Mouse (Mus musculus) neutrophil, adult 5-6 weeks (primary cell): ENCODE data around the gene Sigirr. TPM values are rescaled to one million over a fixed set of nuclear protein-coding genes. Genes with fewer than 3 reads are reported as not detected.
A peak's percentile ranks its signal among the peaks of the same experiment; 100 is the strongest.

Experiments
- ATAC-seq: fragments of 151-379, 151-347 bp; 2 replicates; pipeline ENCODE4 v1.8.0; 2017; ENCODE audit warnings: mild to moderate bottlenecking, moderate TSS enrichment; ENCODE audit not compliant: insufficient number of reproducible peaks, poor library complexity, low FRiP score, severe bottlenecking; ENCODE audit errors: extremely low read depth
- total RNA-seq: library from RNA; stranded (forward); fragments of 200-1000 nt; gene quantifications from 2 replicates; pipeline ENCODE4 v1.2.3, GENCODE M21; 2017

Sigirr gene
- total RNA-seq, 1 experiment from 2014 or later, result 21.9 TPM

DNA sequence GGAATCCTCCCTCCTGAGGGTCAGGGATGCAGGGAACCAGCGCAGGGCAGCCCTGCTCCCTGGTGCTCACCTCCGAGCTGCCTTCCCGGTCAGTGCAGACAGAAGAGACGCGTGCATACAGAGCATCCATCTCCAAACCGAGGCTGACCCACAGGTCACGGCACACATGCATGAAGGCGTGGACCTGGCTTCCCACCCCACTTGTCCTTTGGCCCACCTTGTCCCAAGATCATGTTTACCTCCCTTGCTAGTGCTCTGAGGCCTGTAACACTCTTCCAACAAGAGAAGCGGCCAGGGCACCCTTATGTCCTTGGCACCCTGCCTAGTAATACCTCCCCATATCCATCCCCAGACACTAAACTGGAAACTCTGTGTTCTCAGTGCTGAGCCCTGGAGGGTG is 15.5 kb upstream of the Sigirr start:
- no peak for ATAC-seq

DNA sequence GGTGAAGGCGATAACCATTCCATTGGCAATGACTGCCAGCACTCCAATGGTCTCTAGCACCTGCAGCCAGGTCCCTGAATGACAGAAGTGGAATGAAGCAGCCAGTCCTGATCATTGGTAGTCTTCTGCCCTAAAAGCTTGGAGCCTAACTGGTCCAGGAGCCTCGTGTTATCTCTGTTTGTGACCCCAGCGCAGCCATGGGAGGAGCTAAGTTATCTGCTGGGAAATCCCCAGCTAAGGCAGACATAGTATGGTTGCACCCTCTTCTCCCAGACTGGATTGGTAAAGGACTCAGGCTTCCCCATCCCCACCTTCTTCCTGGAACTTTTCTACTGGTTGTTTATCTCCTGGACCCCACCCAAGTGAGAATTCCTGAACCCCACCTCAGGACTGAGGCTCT is 2.8 kb upstream of the Sigirr start:
- ATAC-seq, result no peak

DNA sequence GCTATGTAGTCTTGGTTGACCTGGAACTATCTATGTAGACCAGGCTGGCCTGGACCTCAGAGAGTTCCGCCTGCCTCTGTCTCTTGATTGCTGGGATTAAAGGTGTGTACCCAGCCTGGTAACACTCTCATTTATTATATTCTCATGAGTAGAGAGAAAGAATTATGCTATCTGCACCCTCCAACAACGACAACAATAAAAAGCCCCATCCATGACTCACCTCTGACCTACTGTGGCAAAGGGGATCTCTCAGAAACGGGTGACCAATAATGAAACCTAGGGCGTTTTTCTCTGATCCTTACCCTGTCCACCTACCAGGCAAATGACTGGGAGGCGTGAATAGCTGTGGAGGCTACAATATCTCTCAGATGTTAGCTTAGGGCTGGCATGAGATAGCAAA is 3.2 kb downstream of the Sigirr start:
- ATAC-seq, result no peak

DNA sequence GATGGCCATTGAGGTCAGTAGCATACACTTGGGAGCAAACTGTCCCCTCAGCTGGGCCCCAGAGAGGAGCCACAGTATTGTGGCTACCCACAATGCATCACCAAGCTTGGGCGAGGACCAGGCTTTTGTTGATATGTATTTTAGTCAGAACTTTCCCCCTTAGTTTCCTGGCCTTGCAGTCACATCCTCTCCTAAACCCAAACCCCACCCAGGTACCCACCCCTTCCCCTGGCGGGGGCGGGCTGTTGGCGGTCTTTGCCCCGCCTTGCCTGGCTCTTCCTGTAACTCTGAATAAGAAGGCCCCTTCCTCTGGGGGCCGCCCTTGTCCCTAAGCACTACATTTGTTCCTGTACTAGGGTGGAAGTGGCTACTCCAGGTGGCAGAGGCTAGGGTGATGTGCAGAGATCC is 3.7 kb downstream of the Sigirr start:
- ATAC-seq, result peak; percentile 72

DNA sequence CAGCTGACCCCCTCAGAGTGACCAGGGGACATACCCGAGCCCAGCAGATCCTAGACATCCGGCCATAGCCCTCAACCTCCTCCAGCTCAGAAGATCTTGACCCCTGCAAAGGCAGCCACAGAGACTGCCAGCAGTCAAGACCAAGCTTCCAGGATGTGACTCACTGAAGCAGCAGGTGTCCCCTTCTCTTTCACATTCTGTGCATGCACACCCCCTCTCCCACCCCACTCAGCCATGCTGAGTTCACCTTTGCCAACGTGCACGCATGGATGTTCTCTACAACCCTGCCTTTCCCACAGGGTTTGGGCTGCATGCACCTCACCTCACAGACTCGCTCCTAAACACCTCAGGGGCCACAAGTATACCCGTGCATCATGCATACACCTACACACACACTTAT is 4.4 kb downstream of the Sigirr start:
- ATAC-seq, result no peak

DNA sequence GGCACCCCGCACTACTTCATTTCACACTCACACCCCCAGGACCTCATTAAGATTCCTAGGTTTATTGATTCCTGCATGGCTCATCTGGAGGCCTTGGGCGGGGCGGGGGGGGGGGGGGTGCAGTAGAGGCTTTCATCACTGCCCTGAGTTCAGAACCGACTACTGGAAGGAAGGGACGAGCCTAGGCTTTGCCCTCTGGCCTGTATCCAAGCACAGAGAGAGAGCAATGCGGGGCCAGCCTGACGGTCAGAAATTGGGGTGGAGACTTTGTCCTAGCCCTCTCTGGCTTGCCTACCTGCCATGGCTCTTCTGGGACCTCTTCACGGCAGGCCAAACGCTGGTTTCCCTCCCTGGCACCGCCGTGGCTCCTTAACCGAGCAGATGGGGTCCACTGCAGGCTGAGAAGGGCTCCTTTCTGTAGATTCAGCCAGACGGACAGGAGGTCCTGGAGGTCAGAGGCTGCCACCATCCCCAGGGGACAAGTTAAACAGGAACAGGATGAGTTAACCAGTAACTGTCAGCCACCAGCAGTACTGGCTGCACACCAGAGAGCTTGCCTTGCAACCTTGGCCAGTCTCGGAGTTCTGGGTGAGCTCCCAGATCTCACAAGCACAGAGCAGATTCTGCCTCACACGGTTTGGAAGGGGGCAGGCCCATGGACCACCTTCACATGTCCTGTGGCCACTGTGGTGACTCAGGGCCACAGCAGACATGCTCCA is 5.7 kb downstream of the Sigirr start:
- no peak for ATAC-seq

DNA sequence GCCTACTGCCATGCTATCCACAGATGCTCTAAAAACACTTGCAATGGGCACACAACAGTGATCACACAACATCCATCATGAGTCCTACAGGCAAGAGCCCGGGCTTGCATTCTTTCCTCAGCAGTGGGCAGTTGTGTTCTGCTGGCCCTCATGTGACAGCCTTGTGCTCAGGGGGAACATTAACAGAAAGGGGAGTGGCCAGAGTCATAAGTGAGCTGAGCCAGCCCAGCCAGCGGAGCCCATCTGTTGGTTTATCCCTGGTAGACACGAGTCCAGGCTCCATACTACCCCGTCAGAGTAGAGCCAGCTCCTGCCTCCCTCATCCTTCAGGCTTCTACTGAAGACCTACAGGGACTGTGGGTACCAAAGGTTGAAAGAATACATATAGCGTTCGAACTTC is 6.4 kb downstream of the Sigirr start:
- no peak for ATAC-seq

DNA sequence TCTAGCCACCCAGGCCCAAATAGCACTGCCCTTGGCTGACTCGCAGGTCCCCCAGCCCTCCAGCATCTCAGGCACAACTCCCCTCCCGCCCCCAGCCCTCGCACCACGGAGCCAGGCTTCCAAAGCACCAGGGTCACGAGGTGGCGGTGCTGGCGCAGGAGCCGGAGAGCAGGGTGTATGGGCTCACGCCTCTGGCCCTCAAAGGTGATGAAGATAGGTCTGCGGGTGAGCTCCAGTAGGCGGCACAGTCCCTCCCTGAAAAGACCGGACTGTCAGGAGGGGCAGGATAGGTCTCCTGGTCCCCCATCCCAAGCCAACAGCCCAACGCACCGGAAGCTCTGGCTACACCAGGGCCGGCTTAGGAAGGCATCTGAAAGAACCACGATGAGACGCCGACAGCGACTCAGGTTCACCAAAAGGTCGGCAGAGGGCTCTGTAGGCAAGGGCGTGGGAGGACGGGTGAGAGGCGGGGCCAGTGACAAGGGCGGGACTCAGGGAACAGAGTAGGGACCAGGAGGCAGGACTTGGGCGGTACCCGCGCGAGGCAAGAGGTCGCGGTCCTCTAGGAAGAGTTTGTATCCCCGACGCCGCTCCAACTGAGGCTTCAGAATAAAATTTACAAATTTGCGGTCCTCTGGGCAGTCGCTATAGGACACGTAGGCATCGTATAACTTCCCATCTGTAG is 8.2 kb downstream of the Sigirr start:
- ATAC-seq, result peak; percentile 64

DNA sequence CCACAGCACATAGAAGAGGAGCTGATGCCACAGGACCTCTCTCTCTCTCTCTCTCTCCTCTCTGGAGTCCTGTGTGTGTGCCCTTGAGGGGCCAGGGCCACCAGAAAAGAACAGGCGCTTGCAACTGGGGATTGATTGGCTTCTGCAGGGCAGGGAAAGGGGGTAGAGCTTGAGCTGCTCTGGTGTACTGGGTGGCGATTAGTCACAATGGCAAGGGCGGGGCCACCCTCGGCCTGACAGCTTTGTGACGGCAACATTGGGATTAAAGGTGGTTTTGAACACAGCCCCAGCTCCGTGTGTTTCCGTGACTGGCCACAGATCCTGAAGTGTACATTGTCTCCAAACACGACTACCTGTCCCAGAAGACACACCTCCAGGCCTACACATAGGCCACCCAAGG is 10.1 kb downstream of the Sigirr start:
- ATAC-seq, result no peak

DNA sequence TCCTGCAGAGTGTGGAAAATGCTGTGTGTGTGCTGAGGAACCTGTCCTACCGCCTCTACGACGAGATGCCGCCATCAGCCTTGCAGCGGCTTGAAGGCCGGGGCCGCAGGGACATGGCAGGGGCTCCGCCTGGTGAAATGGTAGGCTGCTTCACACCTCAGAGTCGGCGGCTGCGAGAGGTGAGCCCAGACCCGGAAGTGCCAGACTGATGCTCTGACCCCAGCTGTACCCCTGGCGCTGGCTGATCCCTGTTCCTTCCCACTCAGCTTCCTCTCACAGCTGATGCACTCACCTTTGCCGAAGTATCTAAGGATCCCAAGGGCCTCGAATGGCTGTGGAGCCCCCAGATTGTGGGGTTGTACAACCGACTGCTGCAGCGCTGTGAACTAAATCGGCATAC is 11.9 kb downstream of the Sigirr start:
- ATAC-seq, result no peak

DNA sequence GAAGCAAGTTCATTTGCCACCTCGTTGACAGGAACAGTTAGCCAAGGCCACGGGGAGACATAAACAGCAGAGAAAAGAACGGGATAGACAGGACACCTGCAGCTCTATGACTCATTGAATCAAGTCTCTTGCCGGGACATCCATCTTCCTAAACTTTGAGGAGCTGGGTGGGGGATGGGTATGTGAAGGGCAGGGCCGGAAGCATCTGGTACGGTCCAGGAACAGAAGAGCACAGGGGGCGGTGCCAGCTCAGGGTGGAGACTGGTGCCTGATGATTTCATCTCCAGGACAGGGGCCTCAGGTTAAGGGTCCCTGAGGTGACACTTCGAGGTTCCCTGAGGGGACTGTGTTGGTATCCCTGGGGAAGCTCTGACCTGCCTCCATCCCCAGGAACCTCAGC is 12.5 kb downstream of the Sigirr start:
- no peak for ATAC-seq

DNA sequence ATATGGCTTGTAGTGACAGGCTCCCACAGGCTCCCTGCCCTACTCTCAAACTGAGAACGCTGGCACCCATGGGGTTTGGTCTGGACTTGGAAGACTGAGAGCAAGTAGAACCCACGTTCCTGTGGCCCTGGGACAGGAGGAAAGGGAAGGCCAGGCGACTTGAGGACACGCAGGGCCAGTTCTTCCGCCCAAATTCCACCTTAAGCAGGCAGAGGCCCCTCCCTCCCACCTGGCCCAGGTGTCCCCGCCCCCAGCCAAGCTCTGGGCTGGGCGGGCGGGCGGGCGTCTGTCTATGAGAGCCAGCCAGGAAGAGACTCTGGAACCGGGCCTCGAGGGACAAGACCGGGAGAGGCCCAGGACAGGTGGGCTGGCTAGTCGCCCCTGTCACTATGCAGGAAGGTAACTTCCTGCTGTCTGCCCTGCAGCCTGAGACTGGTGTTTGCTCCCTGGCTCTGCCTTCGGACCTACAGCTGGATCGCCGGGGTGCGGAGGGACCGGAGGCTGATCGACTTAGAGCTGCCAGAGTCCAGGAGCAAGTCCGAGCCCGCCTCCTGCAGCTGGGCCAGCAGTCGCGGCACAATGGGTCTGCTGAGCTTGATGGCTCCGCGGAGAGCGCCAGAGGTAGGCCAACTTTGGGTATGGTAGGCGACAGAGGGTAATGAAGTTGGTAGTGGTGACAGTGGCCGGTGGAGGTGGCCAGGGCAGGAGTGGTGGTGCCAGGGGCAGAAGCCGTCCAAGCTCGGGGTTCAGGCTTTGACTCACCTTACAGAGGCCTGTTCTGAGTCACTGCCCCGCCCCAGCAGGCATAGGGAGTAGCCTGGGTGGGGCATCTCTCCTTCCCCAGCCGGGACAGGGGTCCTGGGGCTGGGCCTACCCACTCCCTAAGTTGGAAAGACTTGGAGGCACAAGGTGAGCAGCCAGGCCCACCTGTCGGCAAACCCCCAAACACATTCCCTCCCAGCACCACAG is 20.6 kb downstream of the Sigirr start:
- no peak for ATAC-seq

DNA sequence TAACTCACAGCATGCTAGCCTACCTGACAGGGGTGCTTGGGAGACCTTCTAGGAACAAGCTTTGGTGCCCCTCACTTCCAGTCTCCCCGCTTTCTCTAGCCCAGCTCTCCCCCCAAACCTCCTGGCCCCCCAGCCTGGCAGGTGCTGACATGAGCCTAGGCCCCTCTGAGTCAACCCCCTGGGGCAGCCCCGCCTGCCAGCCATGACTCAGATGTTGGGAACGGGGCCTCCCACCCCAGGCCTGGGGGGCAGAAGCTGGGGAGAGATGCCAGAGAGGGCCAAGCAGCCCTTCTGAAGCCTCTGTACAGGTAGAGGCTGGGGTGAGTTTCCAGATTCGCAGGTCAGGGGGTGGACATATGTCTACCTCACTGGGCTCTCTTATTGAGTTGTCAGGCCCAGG is 21.5 kb downstream of the Sigirr start:
- no peak for ATAC-seq

DNA sequence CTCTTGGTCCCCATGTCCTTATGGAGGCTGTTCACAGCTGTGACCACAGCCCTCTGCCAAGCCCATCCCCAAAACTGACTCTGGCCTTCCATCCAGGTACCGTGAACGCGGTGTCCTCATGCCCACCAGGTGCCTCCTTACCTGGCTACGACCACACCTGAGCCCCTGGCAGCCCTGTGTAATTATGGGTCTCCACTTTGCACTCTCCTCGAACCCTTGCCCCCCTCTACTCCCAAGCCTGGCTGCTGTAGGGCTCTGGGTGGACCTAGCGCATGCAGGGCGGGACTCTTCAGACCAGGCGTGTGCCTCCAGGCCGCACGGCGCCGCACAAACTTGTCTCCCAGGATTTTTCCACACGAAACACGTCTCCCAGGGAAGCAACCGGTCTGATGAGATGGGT is 22.5 kb downstream of the Sigirr start, which contains the start of gene Pkp3:
Gene Pkp3, plus strand, starts transcription at position 378 of the 400 bp plus-strand sequence.
- no peak for ATAC-seq

DNA sequence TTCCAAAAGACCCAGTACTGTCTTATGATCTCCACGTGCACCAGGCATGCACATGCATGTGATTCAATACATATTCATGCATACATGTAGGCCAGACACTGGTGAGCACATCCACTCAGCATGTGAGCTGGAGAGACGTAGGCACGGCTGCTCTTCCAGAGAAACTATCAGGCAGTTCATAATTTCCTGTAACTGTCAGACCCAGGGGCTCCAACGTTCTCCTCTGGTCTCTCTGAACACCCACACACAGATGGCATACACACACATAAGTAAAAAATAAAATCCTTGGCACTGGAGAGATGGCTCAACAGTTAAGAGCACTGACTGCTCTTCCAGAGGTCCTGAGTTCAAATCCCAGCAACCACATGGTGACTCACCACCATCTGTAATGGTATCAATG is 26.6 kb downstream of the Sigirr start:
- ATAC-seq, result no peak

DNA sequence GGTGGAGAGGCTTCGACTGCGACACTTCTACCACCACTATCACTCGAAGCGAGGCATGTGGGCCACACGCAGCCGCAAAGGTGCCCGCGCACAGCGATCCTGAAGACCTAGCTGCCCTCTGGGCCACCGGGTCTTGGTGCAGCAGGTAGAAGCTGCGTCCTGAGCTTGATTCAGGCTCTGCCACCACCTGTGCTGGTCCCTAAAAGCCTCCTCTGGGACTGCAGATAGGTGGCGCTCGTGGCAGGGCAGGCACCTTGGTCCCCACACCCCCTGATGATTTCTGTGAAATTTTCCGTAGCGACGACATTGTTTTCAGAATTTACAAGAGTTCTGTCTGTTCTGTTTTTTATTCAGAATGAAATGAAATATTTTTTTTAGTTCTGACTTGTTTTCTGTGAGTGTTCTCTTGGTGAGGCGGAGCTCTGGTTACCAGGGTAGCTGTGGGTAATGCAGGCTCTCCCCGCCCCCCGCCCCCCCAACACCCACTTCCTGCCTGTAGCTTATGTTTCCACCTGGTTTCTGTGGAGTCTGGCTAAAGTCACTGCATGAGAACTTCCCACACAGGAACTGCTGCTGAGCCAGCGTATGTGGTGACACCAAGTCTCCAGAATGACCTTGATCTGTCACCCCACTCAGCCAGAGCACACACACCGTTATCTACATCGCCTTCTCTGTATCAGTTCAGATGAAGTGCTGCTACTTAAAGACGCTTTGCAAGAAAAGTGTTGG is 28.2 kb downstream of the Sigirr start:
- ATAC-seq, result peak; percentile 54

DNA sequence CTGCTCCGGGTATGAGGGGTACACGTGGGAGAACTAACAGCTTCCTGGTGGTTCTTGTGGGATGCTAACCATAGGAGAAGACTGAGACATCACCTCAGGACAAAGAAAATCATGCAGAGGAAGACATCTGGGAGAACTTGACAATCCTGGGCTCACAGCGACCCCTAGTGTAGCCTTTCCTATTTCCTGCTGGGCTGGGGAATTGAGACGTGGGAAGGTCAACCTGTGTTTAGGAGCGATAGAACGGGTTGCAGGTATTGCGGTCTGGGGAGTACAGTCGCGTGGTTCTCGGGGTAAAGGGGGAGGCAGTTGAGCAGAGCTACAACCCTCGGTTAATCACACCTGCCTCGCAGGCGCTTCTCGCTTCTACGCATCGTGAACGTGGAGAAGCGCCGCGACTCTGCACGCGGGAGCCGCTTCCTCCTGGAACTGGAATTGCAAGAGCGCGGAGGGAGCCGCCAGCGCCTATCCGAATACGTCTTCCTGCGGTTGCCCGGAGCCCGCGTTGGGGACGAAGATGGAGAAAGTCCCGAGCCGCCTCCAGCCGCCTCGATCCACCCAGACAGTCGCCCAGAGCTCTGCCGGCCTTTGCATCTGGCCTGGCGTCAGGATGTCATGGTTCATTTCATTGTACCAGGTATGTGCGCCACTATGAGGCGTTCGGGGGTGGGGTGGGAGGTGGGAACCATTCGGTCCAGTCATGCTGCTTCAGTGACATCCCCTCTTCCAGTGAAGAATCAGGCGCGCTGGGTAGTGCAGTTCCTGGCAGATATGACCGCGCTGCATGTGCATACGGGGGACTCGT is 30.1 kb downstream of the Sigirr start:
- ATAC-seq, result no peak; the same call in 1 of the 2 replicates

DNA sequence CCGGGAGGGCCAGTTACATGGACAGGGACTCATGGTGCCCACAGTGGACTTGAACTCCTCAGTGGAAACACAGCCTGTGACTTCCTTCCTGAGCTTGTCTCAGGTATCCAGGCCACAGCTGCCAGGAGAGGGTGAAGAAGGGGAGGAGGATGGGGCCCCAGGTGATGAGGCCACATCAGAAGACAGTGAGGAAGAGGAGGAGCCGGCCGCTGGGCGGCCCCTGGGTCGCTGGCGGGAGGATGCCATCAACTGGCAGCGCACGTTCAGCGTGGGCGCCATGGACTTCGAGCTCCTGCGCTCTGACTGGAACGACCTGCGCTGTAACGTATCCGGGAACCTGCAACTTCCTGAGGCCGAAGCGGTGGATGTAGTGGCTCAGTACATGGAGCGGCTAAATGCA is 32.0 kb downstream of the Sigirr start:
- ATAC-seq, result no peak
